Mouse (Mus musculus) midbrain, postnatal 0 days (tissue): Measurements from ENCODE around the gene Ank2. TPM values are rescaled to one million over a fixed set of nuclear protein-coding genes. Genes with fewer than 3 reads are reported as not detected.
A peak's percentile ranks its signal among the peaks of the same experiment; 100 is the strongest.

Experiments
- ATAC-seq: fragments of 200-750 bp; cut with Nextera tagmentation; 2 replicates; pipeline ENCODE4 v1.8.0; 2017; ENCODE audit warnings: moderate number of reproducible peaks, mild to moderate bottlenecking, moderate TSS enrichment, moderate library complexity; ENCODE audit not compliant: low FRiP score
- DNase-seq: peaks from one replicate; pipeline ENCODE4 v3.0.0-alpha.2; 2015; ENCODE audit warnings: low spot score
- H3K27ac ChIP-seq: fragments of 300-500 bp; sonication (generic); 2 replicates; pipeline ENCODE4 v1.5.1; 2014; ENCODE audit warnings: low read depth, mild to moderate bottlenecking, low read length, mixed read lengths
- H3K27me3 ChIP-seq: fragments of 300-500 bp; sonication (generic); 2 replicates; pipeline ENCODE4 v1.6.1; 2014; ENCODE audit warnings: low read length, control low read depth, mixed read lengths; ENCODE audit not compliant: insufficient read depth
- H3K36me3 ChIP-seq: fragments of 300-500 bp; sonication (generic); 2 replicates; pipeline ENCODE4 v1.6.1; 2014; ENCODE audit warnings: low read length, control low read depth, mixed read lengths; ENCODE audit not compliant: insufficient read depth
- H3K4me1 ChIP-seq: fragments of 300-500 bp; sonication (generic); 2 replicates; pipeline ENCODE4 v1.6.1; 2014; ENCODE audit warnings: mild to moderate bottlenecking, control low read depth, antibody characterized with exemption, low read length, mixed read lengths; ENCODE audit not compliant: insufficient read depth
- H3K4me2 ChIP-seq: fragments of 300-500 bp; sonication (generic); 2 replicates; pipeline ENCODE4 v1.6.1; 2014; ENCODE audit warnings: low read depth, mild to moderate bottlenecking, low read length, mixed read lengths; ENCODE audit not compliant: poor library complexity, severe bottlenecking
- H3K4me3 ChIP-seq: fragments of 300-500 bp; sonication (generic); 2 replicates; pipeline ENCODE4 v1.5.1; 2014; ENCODE audit warnings: low read depth, mild to moderate bottlenecking, low read length, moderate library complexity
- H3K9ac ChIP-seq: fragments of 300-500 bp; sonication (generic); replicated peaks from 2 replicates; pipeline ENCODE4 v1.6.1; 2014; ENCODE audit warnings: mild to moderate bottlenecking, low read length, moderate library complexity, mixed read lengths; ENCODE audit not compliant: poor library complexity, severe bottlenecking
- H3K9me3 ChIP-seq: fragments of 300-500 bp; sonication (generic); 2 replicates; pipeline ENCODE4 v1.6.1; 2016; ENCODE audit warnings: low read length, control low read depth
- CTCF ChIP-seq: IDR thresholded peaks from 2 replicates; pipeline ENCODE4 v1.5.1; 2016; ENCODE audit warnings: antibody characterized with exemption, mild to moderate bottlenecking
- WGBS: fragments of 180-500 bp; shearing (Covaris S2); extraction: QIAGEN DNeasy Blood & Tissue Kit; methylation state at CpG from one replicate; pipeline ENCODE4 v1.1.7; 2014; 5-methylcytosine and 5-hydroxymethylcytosine counted together
- polyA plus RNA-seq: library from polyadenylated mRNA; unstranded; fragments of >200 nt; fragmentation: Nextera tagmentation; extraction: Ambion mirVana; gene quantifications from 2 replicates; pipeline ENCODE4 v1.2.1, GENCODE M21; 2015
- total RNA-seq: library from RNA; depleted of rRNA; stranded (reverse); fragments of >200 nt; gene quantifications from 2 replicates; pipeline ENCODE4 v1.2.3, GENCODE M21; 2014

Gene Ank2
- total and polyA plus RNA-seq, 2 experiments from 2014 or later: 200 to 623 TPM

DNA sequence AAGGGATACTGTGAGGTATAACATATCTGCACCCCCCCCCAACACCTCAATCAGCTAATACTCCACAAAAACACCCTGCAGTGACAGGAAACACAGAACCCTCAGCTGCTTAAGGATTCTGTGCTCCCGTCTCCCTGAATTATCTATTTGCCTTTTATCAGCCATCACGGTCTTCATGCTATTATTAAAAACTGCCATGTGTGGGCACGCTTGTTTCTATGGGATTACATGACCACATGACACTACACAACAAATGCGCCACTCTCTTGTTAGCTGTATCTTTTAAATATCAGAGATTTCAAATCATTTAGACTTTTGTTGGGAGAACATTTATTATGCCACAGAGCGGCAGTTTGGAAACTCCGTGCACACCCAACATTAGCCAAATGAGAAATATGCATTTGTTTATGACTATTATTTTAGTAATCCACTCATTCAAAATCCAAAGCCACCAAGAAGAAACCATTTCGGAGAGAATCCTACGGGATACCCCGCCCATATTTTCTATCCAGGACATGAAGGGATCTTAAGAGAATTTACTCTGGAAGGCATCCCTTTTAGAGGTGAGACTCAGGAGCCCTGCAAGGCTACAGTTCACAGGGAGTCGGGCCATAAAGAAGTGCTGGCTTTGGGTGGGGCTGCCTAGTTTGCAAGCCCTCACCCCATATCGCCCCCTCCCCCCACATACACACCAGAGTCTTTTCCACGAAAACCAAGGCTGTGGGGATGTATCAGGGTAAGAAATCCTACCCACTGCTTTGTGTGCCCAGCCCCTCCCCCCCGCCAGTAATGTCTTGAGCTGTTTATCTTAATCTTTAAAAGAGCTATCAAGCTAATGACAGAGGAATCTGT is 274.6 kb downstream of the Ank2 start:
- Histone ChIP-seq H3K9me3 (no peaks in the 10 kb centered on the region), H3K27ac (peak overlapping the region; percentile 79), H3K36me3 (no peaks in the 10 kb centered on the region), H3K4me1 (peaks cover 7% of the 10 kb centered on the region), H3K4me2 (peak overlapping the region; percentile 60), H3K4me3 (peak overlapping the region; percentile 55), H3K27me3 (no peaks in the 10 kb centered on the region), H3K9ac (peak overlapping the region; percentile 68)
- ATAC-seq: peak; percentile 17; the same call in 1 of the 2 replicates
- TF ChIP-seq CTCF: no peak
- WGBS: 23% methylated on average over 13 of the region's 13 CpGs
- peak; percentile 33 for DNase-seq

- no peak for DNase-seq
- no peak for ATAC-seq
- Histone ChIP-seq H3K4me1 (peaks cover 4% of the 10 kb centered on the region; the same call in 1 of the 2 replicates), H3K9ac (no peak overlapping the region), H3K36me3 (no peaks in the 10 kb centered on the region), H3K27ac (no peak overlapping the region), H3K4me3 (no peak overlapping the region), H3K4me2 (no peak overlapping the region), H3K27me3 (no peaks in the 10 kb centered on the region), H3K9me3 (no peaks in the 10 kb centered on the region)
- no peak for TF ChIP-seq CTCF
- 69% methylated on average over 2 of the region's 2 CpGs for WGBS
Observed at GRCm38 (mm10) chr3:127222086-127222485, 277.1 kb downstream of the Ank2 start.

GRCm38 (mm10) chr3:127220859-127221258 is 278.3 kb downstream of the Ank2 start:
- DNase-seq (no peak), ATAC-seq (no peak)
- H3K36me3 ChIP-seq: no peaks in the 10 kb centered on the region
- H3K4me2 ChIP-seq: no peak overlapping the region
- H3K9me3 ChIP-seq: no peaks in the 10 kb centered on the region
- H3K27me3 ChIP-seq: no peaks in the 10 kb centered on the region
- no peak overlapping the region for H3K27ac ChIP-seq
- WGBS: 96% methylated on average over 9 of the region's 9 CpGs
- H3K4me3 ChIP-seq: no peak overlapping the region
- TF ChIP-seq CTCF: no peak
- H3K9ac ChIP-seq: no peak overlapping the region
- no peaks in the 10 kb centered on the region for H3K4me1 ChIP-seq

- Histone ChIP-seq H3K9ac (no peak overlapping the region), H3K4me2 (no peak overlapping the region), H3K4me3 (no peak overlapping the region), H3K36me3 (no peaks in the 10 kb centered on the region), H3K4me1 (no peaks in the 10 kb centered on the region), H3K27me3 (no peaks in the 10 kb centered on the region), H3K27ac (no peak overlapping the region), H3K9me3 (no peaks in the 10 kb centered on the region)
- WGBS: 42% methylated on average over 5 of the region's 5 CpGs
- ATAC-seq (no peak), DNase-seq (no peak)
- TF ChIP-seq CTCF: no peak
Observed at GRCm38 (mm10) chr3:127213534-127213933, 285.6 kb downstream of the Ank2 start.

DNA sequence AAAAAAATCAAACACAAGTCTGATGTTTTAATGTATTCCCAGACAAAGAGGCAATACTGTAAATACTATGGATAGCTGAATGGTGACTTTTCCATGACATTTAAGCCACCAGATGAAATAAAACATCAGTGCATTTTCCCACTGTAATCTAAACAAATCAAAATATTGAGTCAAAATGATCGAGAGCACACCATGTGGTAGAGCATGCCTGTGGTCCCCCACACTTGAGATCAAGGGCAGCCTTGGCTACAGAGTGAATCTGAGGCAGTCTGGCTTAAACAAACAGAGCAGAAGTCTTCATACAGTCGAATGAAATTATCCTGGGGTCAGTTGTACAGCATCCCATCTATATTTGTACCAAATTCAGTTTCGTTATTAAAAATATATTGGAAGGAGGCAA is 288.0 kb downstream of the Ank2 start:
- DNase-seq: no peak
- Histone ChIP-seq H3K36me3 (no peaks in the 10 kb centered on the region), H3K9ac (no peak overlapping the region), H3K4me2 (no peak overlapping the region), H3K9me3 (no peaks in the 10 kb centered on the region), H3K27ac (no peak overlapping the region), H3K4me1 (no peaks in the 10 kb centered on the region), H3K27me3 (no peaks in the 10 kb centered on the region), H3K4me3 (no peak overlapping the region)
- 62% methylated on average over 3 of the region's 3 CpGs for WGBS
- no peak for TF ChIP-seq CTCF
- no peak for ATAC-seq

- Histone ChIP-seq H3K27me3 (no peaks in the 10 kb centered on the region), H3K36me3 (no peaks in the 10 kb centered on the region), H3K4me2 (no peak overlapping the region), H3K9ac (no peak overlapping the region), H3K9me3 (no peaks in the 10 kb centered on the region), H3K4me3 (no peak overlapping the region), H3K27ac (no peak overlapping the region), H3K4me1 (0 out of 2 replicates have a peak, but pooled peaks cover 3% of the 10 kb centered on the region)
- WGBS: 20% methylated on average over 4 of the region's 4 CpGs
- ATAC-seq: no peak
- DNase-seq: no peak
- TF ChIP-seq CTCF: no peak
Observed at GRCm38 (mm10) chr3:127210552-127210951, 288.6 kb downstream of the Ank2 start.
